Mouse (Mus musculus): ENCODE measurements around the gene Ppp5c. TPM values are rescaled to one million over a fixed set of nuclear protein-coding genes. Genes with fewer than 3 reads are reported as not detected.

Ppp5c gene
- polyA plus RNA-seq, 1 experiment from 2014 or later: 103 TPM

- Histone ChIP-seq H3K27me3 (no peaks in the 10 kb centered on the region), H3K4me3 (no peak overlapping the region), H3K9ac (replicated peaks) (no peak overlapping the region), H3K4me2 (replicated peaks) (no peak overlapping the region), H3K4me1 (no peaks in the 10 kb centered on the region; the same call in 1 of the 2 replicates), H3K36me3 (peaks cover 54% of the 10 kb centered on the region), H3K9me3 (no peaks in the 10 kb centered on the region), H3K27ac (replicated peaks) (no peak overlapping the region)
- WGBS: 82% methylated on average over 7 of the region's 7 CpGs
- ATAC-seq (replicated peaks): no peak
Measured at GRCm38 (mm10) chr7:17004716-17005115, 23.0 kb downstream of the Ppp5c start.

GRCm38 (mm10) chr7:17003230-17003960, 24.3 kb downstream of the Ppp5c start:
- 87% methylated on average over 7 of the region's 7 CpGs for WGBS
- Histone ChIP-seq H3K36me3 (peaks cover 43% of the 10 kb centered on the region), H3K4me1 (peaks cover 5% of the 10 kb centered on the region), H3K9me3 (no peaks in the 10 kb centered on the region), H3K27me3 (no peaks in the 10 kb centered on the region), H3K9ac (replicated peaks) (no peak overlapping the region), H3K4me2 (replicated peaks) (no peak overlapping the region), H3K27ac (replicated peaks) (0 out of 2 replicates have a peak overlapping the region, but pooled peaks have one; percentile 17), H3K4me3 (no peak overlapping the region)
- no peak for ATAC-seq (replicated peaks)

- ATAC-seq (replicated peaks): peak; percentile 67
- Histone ChIP-seq H3K9ac (replicated peaks) (no peak overlapping the region), H3K36me3 (peaks cover 35% of the 10 kb centered on the region), H3K4me3 (no peak overlapping the region), H3K27me3 (no peaks in the 10 kb centered on the region), H3K9me3 (no peaks in the 10 kb centered on the region), H3K4me1 (peaks cover 5% of the 10 kb centered on the region), H3K4me2 (replicated peaks) (no peak overlapping the region), H3K27ac (replicated peaks) (0 out of 2 replicates have a peak overlapping the region, but pooled peaks have one; percentile 17)
- WGBS: 13% methylated on average over 7 of the region's 7 CpGs
Measured at GRCm38 (mm10) chr7:17002375-17003195, 25.1 kb downstream of the Ppp5c start.

- Histone ChIP-seq H3K27me3 (no peaks in the 10 kb centered on the region), H3K9ac (replicated peaks) (no peak overlapping the region), H3K4me3 (no peak overlapping the region), H3K27ac (replicated peaks) (no peak overlapping the region), H3K36me3 (peaks cover 6% of the 10 kb centered on the region), H3K9me3 (no peaks in the 10 kb centered on the region), H3K4me1 (peaks cover 11% of the 10 kb centered on the region), H3K4me2 (replicated peaks) (no peak overlapping the region)
- ATAC-seq (replicated peaks): no peak
- 23% methylated on average over 4 of the region's 4 CpGs for WGBS
Measured at GRCm38 (mm10) chr7:16999650-17000049, 28.1 kb downstream of the Ppp5c start.

- H3K9ac ChIP-seq (replicated peaks): no peak overlapping the region
- no peak for ATAC-seq (replicated peaks)
- no peak overlapping the region for H3K4me2 ChIP-seq (replicated peaks)
- H3K4me3 ChIP-seq: no peak overlapping the region
- 0 out of 2 replicates have a peak, but pooled peaks cover 2% of the 10 kb centered on the region for H3K36me3 ChIP-seq
- peaks cover 16% of the 10 kb centered on the region for H3K4me1 ChIP-seq
- no peaks in the 10 kb centered on the region for H3K9me3 ChIP-seq
- 75% methylated on average over 4 of the region's 4 CpGs for WGBS
- no peak overlapping the region for H3K27ac ChIP-seq (replicated peaks)
- no peaks in the 10 kb centered on the region for H3K27me3 ChIP-seq
Measured at GRCm38 (mm10) chr7:16999233-16999632, 28.5 kb downstream of the Ppp5c start.

- ATAC-seq (replicated peaks): no peak
- H3K4me1 ChIP-seq: peaks cover 38% of the 10 kb centered on the region
- no peaks in the 10 kb centered on the region for H3K36me3 ChIP-seq
- 0 out of 2 replicates have a peak overlapping the region, but pooled peaks have one; percentile 19 for H3K27ac ChIP-seq (replicated peaks)
- WGBS: 84% methylated on average over 4 of the region's 4 CpGs
- no peaks in the 10 kb centered on the region for H3K27me3 ChIP-seq
- no peak overlapping the region for H3K9ac ChIP-seq (replicated peaks)
- H3K4me2 ChIP-seq (replicated peaks): peak overlapping the region; percentile 48
- H3K4me3 ChIP-seq: peak overlapping the region; percentile 41; the same call in 1 of the 2 replicates
- H3K9me3 ChIP-seq: no peaks in the 10 kb centered on the region
Measured at GRCm38 (mm10) chr7:16995345-16995744, 32.4 kb downstream of the Ppp5c start.

GRCm38 (mm10) chr7:16994400-16994799, 33.3 kb downstream of the Ppp5c start:
- Histone ChIP-seq H3K9me3 (no peaks in the 10 kb centered on the region), H3K27me3 (no peaks in the 10 kb centered on the region), H3K4me1 (peaks cover 41% of the 10 kb centered on the region), H3K4me2 (replicated peaks) (peak overlapping the region; percentile 48), H3K36me3 (no peaks in the 10 kb centered on the region), H3K9ac (replicated peaks) (peak overlapping the region; percentile 44), H3K4me3 (peak overlapping the region; percentile 41), H3K27ac (replicated peaks) (peak overlapping the region; percentile 57)
- no peak for ATAC-seq (replicated peaks)
- WGBS: 7% methylated on average over 20 of the region's 20 CpGs

- Histone ChIP-seq H3K36me3 (no peaks in the 10 kb centered on the region), H3K4me3 (peak overlapping the region; percentile 41), H3K9me3 (no peaks in the 10 kb centered on the region), H3K27me3 (no peaks in the 10 kb centered on the region), H3K4me2 (replicated peaks) (peak overlapping the region; percentile 48), H3K27ac (replicated peaks) (peak overlapping the region; percentile 57), H3K9ac (replicated peaks) (peak overlapping the region; percentile 44), H3K4me1 (peaks cover 38% of the 10 kb centered on the region)
- WGBS: 3% methylated on average over 27 of the region's 27 CpGs
- peak; percentile 88 for ATAC-seq (replicated peaks)
Measured at GRCm38 (mm10) chr7:16993651-16994399, 33.9 kb downstream of the Ppp5c start.

- no peak for ATAC-seq (replicated peaks)
- H3K27ac ChIP-seq (replicated peaks): peak within 1 kb of the TSS; percentile 57
- no peaks in the 10 kb centered on the region for H3K36me3 ChIP-seq
- H3K4me1 ChIP-seq: peaks cover 50% of the 10 kb centered on the region
- WGBS: 93% methylated on average over 5 of the region's 5 CpGs
- no peaks in the 10 kb centered on the region for H3K9me3 ChIP-seq
- H3K9ac ChIP-seq (replicated peaks): 0 out of 2 replicates have a peak within 1 kb of the TSS, but pooled peaks have one; percentile 44
- peak within 1 kb of the TSS; percentile 41 for H3K4me3 ChIP-seq
- H3K4me2 ChIP-seq (replicated peaks): peak within 1 kb of the TSS; percentile 48
- H3K27me3 ChIP-seq: no peaks in the 10 kb centered on the region
Measured at GRCm38 (mm10) chr7:16992451-16992807, 35.3 kb downstream of the Ppp5c start, which contains the start of gene Ccdc8. TSS of gene Ccdc8 (plus strand) at chr7:16992708.

GRCm38 (mm10) chr7:16991681-16992450, 35.9 kb downstream of the Ppp5c start:
- ATAC-seq (replicated peaks): peak; percentile 51; the same call in 1 of the 2 replicates
- Histone ChIP-seq H3K9me3 (no peaks in the 10 kb centered on the region), H3K4me1 (peaks cover 53% of the 10 kb centered on the region), H3K36me3 (no peaks in the 10 kb centered on the region), H3K27me3 (no peaks in the 10 kb centered on the region), H3K4me3 (no peak overlapping the region), H3K27ac (replicated peaks) (peak overlapping the region; percentile 57), H3K4me2 (replicated peaks) (no peak overlapping the region), H3K9ac (replicated peaks) (no peak overlapping the region)
- WGBS: 48% methylated on average over 18 of the region's 18 CpGs
